In the genomic region with DNA sequence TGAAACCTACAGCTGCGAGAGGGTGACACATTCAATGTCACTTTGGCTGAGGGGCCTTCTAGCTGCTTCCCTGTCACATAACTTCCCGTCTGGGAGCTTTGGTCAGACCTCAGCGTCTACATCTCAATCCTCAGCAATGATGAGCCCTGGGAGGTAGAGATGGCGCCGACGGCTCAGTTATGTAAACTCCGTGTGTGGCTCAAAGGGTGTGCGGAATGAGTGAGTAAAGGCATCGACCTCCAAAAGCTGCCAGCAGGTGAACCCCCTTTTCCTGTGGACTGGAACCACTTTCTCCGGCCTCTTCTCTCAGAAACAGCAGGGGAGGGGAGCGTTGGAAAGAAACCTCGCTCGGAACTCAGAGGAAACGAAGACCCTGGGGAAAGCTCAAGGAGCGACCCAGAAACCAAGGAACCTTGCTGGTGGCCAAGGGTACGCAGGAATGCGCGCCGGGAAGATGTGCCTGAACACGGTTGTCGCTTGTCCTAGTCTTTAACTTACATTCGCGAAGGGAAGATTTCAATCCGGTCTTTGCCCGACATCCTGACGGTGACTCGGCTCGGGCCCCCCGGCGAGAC, we compare ENCODE assay signal across 8 mouse cellular contexts. TPM values are rescaled to one million over a fixed set of nuclear protein-coding genes. Genes with fewer than 3 reads are reported as not detected.
DNase-seq lines count a peak whose midpoint lies in the region; ATAC-seq and TF ChIP-seq lines count a peak whose summit lies in the region.

No protein-coding gene starts in this region.

- peaks cover 3% of the 10 kb centered on the region; the same call in 1 of the 2 replicates for H3K36me3 ChIP-seq in heart, postnatal 0 days (replicated peaks; ENCODE audit: control insufficient read depth, insufficient read depth, low read length)

- H3K4me3 ChIP-seq in cerebellum, adult 2 months (replicated peaks; ENCODE audit: insufficient read depth, low read depth, low read length) = peak overlapping the region; percentile 84
- H3K4me3 ChIP-seq in heart, postnatal 0 days (ENCODE audit: low read depth, low read length) = peak overlapping the region; percentile 91

- 1% methylated on average over 30 of the region's 30 CpGs for WGBS in cerebellum, adult 2 months
- WGBS in heart, postnatal 0 days = under 1% methylated on average over 30 of the region's 30 CpGs

- 0 out of 2 replicates have a peak, but pooled peaks cover 2% of the 10 kb centered on the region for H3K4me1 ChIP-seq in cerebellum, adult 2 months (ENCODE audit: control insufficient read depth, insufficient read depth, low read length)
- H3K4me1 ChIP-seq in heart, postnatal 0 days (ENCODE audit: control insufficient read depth, insufficient read depth) = peaks cover 22% of the 10 kb centered on the region

- H3K27me3 ChIP-seq in cerebellum, adult 2 months (ENCODE audit: control insufficient read depth, insufficient read depth, low read length) = no peaks in the 10 kb centered on the region
- no peaks in the 10 kb centered on the region for H3K27me3 ChIP-seq in heart, postnatal 0 days (ENCODE audit: control insufficient read depth, insufficient read depth, low read length)

- peak overlapping the region; percentile 8 for H3K27ac ChIP-seq in cerebellum, adult 2 months (ENCODE audit: insufficient read depth, low read length)
- H3K27ac ChIP-seq in heart, postnatal 0 days (ENCODE audit: low read depth) = peak overlapping the region; percentile 76

- no peaks in the 10 kb centered on the region for H3K9me3 ChIP-seq in heart, postnatal 0 days (replicated peaks; ENCODE audit: control insufficient read depth, low read length)

- H3K9ac ChIP-seq in heart, postnatal 0 days (replicated peaks; ENCODE audit: low read depth, low read length) = peak overlapping the region; percentile 65

- peak overlapping the region; percentile 88 for H3K4me2 ChIP-seq in heart, postnatal 0 days (ENCODE audit: low read depth, low read length)

- no peak for TF ChIP-seq CTCF in cerebellum, adult 2 months (IDR thresholded peaks at IDR 0.05; ENCODE audit: borderline replicate concordance, insufficient read depth, low read depth, low read length)
- no peak for TF ChIP-seq CTCF in heart, postnatal 0 days (IDR thresholded peaks at IDR 0.05; ENCODE audit: low read depth)

- no peak for DNase-seq in cerebellum, adult 2 months
- DNase-seq in cerebellum, postnatal 4 days (ENCODE audit: low spot score in 2 of 2) = no peak
- DNase-seq in right cerebral cortex, postnatal 14 days = peak; percentile 22
- no peak for DNase-seq in right cerebral cortex, postnatal 4 days
- peak; percentile 53 for DNase-seq in heart, postnatal 0 days (ENCODE audit: low spot score)
- DNase-seq in lung, postnatal 36 days = peak; percentile 25
- DNase-seq in adrenal gland, postnatal 36 days = no peak
- DNase-seq in spleen, postnatal 36 days (ENCODE audit: low spot score in 2 of 2) = no peak

- TF ChIP-seq POLR2A in cerebellum, adult 2 months (IDR thresholded peaks at IDR 0.05; ENCODE audit: borderline replicate concordance, insufficient read depth, low read length) = no peak

- ATAC-seq in heart, postnatal 0 days (ENCODE audit: insufficient read depth, low read depth) = peak; percentile 3

- no peak for TF ChIP-seq EP300 in heart, postnatal 0 days (IDR thresholded peaks at IDR 0.05; ENCODE audit: low read depth)

RNA-seq across cellular contexts. Expression of a gene that starts 0.4 kb away (rescaled TPM):
- polyA plus RNA-seq in cerebellum, adult 2 months (2012; rRNA removed) = 144 and 162 TPM in 2 replicates
- total RNA-seq in heart, postnatal 0 days (2014; rRNA removed; ENCODE audit: low replicate concordance) = 41.0 and 42.9 TPM in 2 replicates
- polyA plus RNA-seq in heart, postnatal 0 days (2015; fragmentation: Nextera tagmentation; extraction: Ambion mirVana) = 109 and 127 TPM in 2 replicates
- 10 to 100 TPM; 77.4 to 78.9 TPM for total RNA-seq in adrenal gland, postnatal 36 days (2021)

RNA-seq across cellular contexts. Expression of a gene that starts 0.6 kb away (rescaled TPM):
- 29.1 and 33.2 TPM in 2 replicates for polyA plus RNA-seq in cerebellum, adult 2 months (2012; rRNA removed)
- total RNA-seq in heart, postnatal 0 days (2014; rRNA removed; ENCODE audit: low replicate concordance) = 37.7 and 53.4 TPM in 2 replicates
- 101 and 103 TPM in 2 replicates for polyA plus RNA-seq in heart, postnatal 0 days (2015; fragmentation: Nextera tagmentation; extraction: Ambion mirVana)
- 10 to 100 TPM; 94.9 to 96.6 TPM for total RNA-seq in adrenal gland, postnatal 36 days (2021)

RNA-seq across cellular contexts. Expression of a gene that starts 45.8 kb away (rescaled TPM):
- polyA plus RNA-seq in cerebellum, adult 2 months (2012; rRNA removed) = 0.80 and 0.92 TPM in 2 replicates
- total RNA-seq in heart, postnatal 0 days (2014; rRNA removed; ENCODE audit: low replicate concordance) = 2.2 and 3.2 TPM in 2 replicates
- polyA plus RNA-seq in heart, postnatal 0 days (2015; fragmentation: Nextera tagmentation; extraction: Ambion mirVana) = 0.70 and 0.75 TPM in 2 replicates
- total RNA-seq in adrenal gland, postnatal 36 days (2021) = under 1 TPM in 1 of 2 experiments, not detected in 1; 0.16 TPM

Comparison
In these comparisons a context has a peak if more than half of its experiments do, and no peak if none do; other contexts are left out.
1. DNase-seq: peak in right cerebral cortex, postnatal 14 days (single experiment), heart, postnatal 0 days (single experiment) and lung, postnatal 36 days (single experiment); none in cerebellum, adult 2 months (0 of 2), cerebellum, postnatal 4 days (0 of 2), right cerebral cortex, postnatal 4 days (single experiment), adrenal gland, postnatal 36 days (0 of 2) and spleen, postnatal 36 days (0 of 2).